Mouse (Mus musculus): ENCODE measurements at regions not wholly inside any gene's neighbourhood (a gene's known extent, or its start where the extent isn't known, plus 50 kb on each side); places are given as distances from the start of the nearest gene placed in this dataset.

DNA sequence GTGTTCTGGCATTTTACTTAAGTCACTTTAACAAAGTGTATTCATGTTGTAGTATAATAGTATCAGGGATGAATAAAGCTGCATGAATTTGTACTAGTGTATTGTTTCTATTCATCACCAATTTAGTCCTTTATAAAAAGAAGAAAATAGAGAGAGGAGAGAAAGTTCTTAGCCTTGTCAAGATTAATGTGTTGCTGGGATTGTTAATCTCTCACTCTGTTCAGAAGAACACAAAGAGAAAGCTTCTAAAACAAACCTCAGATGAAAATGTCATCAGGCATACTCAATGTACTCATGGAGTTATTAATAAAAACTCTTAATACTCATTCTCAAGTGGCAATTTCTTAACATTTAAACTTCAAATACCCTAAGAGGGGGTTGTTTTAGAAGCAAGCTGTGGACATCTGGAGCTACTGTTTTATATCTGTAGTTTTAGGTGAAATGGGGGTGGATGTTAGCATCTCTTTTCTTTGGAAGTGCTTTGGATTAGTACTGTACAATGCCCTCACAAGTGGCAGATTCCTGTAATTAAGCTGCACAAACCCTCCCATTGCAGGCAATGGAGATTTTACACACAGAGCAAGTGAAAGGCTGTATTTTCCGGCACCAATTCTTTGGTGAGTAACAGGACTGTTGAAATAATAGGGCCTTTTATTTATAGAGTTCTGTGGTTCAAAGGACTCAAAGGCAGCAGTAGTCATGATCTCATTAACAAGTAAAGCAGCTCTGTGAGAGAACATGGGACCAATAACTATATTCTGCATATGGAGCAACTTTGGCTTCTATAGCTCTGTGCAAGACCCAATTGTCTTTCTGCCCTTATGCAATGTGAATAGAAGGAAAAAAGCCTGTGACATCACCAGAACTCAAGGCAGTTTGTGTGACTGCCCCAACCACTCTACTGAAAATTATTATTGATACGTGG, 273.4 kb upstream of the Epha5 start:
- peak; percentile 92 for DNase-seq (ENCODE audit: low read depth)
- TF ChIP-seq POLR2A (IDR thresholded peaks at IDR 0.05; ENCODE audit: borderline replicate concordance, extremely low read depth, insufficient read depth, insufficient read length, poor library complexity, severe bottlenecking) (no peak), CTCF (IDR thresholded peaks at IDR 0.05; ENCODE audit: borderline replicate concordance, extremely low read depth, insufficient read depth, insufficient read length) (no peak)

DNA sequence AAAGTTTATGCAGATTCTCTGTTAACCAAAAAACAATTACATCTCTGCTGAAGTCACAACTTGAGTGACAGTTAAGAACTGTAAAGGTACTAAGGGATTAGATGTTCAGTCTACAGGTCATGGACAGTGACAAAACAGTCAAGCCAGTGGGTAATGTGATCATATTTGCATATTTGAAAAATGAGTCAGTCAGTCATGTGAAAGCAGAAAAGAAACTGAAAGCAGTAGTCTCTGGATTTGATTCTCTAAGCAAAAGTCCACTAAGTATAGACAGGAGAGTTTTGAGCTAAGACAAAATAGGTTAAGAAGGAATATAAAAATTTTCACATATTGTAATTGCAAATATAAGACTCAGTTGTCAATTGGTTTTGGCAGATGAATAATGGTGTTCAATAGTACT, 270.4 kb upstream of the Epha5 start:
- DNase-seq (ENCODE audit: low read depth), result no peak
- TF ChIP-seq POLR2A (IDR thresholded peaks at IDR 0.05; ENCODE audit: borderline replicate concordance, extremely low read depth, insufficient read depth, insufficient read length, poor library complexity, severe bottlenecking), result no peak
- TF ChIP-seq CTCF (IDR thresholded peaks at IDR 0.05; ENCODE audit: borderline replicate concordance, extremely low read depth, insufficient read depth, insufficient read length), result no peak

DNA sequence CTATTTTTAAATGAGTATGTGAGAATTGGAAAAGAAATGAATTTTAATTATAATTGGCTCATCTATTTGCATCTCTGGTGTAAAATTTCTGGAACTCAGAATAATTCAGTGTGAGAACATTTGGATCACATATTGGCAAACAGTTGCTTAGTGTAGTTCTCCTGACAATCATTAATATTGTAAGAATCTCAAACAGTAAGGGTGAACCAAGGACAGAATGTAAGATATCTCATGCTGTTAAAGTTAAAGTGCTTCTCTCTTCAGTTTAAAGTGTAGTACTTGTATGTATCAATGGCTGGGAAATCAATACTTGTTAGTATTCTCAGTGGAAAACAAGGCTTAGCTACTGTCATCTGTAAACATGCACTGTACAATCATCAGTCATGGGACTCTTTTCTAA, 238.0 kb upstream of the Epha5 start:
- no peak for TF ChIP-seq CTCF (IDR thresholded peaks at IDR 0.05; ENCODE audit: borderline replicate concordance, extremely low read depth, insufficient read depth, insufficient read length)
- TF ChIP-seq POLR2A (IDR thresholded peaks at IDR 0.05; ENCODE audit: borderline replicate concordance, extremely low read depth, insufficient read depth, insufficient read length, poor library complexity, severe bottlenecking), result no peak
- DNase-seq (ENCODE audit: low read depth), result peak; percentile 63

DNA sequence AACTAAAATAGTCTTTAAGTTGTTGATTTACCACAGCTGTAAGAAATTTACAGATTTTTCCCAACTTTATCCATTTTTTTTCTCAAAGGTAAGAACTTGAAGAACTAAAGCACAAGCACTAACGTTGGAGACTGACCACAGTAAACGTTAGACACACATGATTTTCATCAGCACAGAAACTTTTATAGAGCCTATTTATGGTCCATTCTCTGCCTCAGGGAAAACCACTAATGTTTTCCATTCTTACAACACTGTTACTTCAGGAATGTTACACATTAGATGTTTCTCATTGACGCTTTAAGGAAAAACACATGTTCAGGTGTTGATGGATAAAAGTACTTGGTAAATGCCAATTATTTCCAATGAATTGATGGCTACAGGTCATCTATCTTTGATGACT, 218.3 kb upstream of the Epha5 start:
- TF ChIP-seq CTCF (IDR thresholded peaks at IDR 0.05; ENCODE audit: borderline replicate concordance, extremely low read depth, insufficient read depth, insufficient read length), result no peak
- no peak for TF ChIP-seq POLR2A (IDR thresholded peaks at IDR 0.05; ENCODE audit: borderline replicate concordance, extremely low read depth, insufficient read depth, insufficient read length, poor library complexity, severe bottlenecking)
- no peak for DNase-seq (ENCODE audit: low read depth)

DNA sequence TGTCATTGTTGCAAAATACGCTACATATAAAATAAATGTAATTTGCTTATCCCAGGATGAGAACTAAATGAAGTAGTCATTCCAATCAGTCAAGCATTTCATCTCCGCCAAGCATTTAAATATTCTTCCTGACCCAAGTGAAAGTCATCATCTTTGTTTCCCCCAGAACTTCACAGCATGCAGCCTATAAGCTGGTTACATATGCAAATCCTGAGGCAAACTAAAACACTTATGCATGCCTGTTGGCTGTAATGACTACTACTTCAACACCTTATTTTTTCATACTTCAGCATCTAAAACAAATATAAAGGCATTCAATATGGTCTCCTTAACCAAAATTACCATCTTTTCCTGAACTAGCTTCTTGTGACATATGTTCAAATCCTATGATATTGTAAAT, 215.7 kb upstream of the Epha5 start:
- peak; percentile 43 for DNase-seq (ENCODE audit: low read depth)
- TF ChIP-seq POLR2A (IDR thresholded peaks at IDR 0.05; ENCODE audit: borderline replicate concordance, extremely low read depth, insufficient read depth, insufficient read length, poor library complexity, severe bottlenecking) (no peak), CTCF (IDR thresholded peaks at IDR 0.05; ENCODE audit: borderline replicate concordance, extremely low read depth, insufficient read depth, insufficient read length) (no peak)

DNA sequence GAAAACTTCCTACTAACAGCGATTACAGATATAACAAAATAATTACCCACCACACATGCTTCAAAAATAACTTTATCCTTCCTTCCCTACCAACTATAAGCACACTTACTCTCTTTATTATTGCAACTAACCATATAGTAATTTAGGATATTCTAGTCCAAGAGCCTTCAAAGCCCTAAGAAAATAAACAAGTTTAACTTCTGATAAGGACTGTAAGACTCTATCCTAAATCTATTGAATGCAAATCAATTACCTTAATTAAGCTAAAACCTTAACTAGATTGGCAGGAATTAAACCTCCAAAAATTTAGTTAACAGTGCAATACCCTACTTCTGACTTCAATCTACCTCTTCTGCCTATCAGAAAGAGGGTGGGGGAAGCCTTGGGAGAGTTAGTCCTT, 201.0 kb upstream of the Epha5 start:
- TF ChIP-seq CTCF (IDR thresholded peaks at IDR 0.05; ENCODE audit: borderline replicate concordance, extremely low read depth, insufficient read depth, insufficient read length), result no peak
- TF ChIP-seq POLR2A (IDR thresholded peaks at IDR 0.05; ENCODE audit: borderline replicate concordance, extremely low read depth, insufficient read depth, insufficient read length, poor library complexity, severe bottlenecking), result no peak

GRCm38 (mm10) chr5:84608683-84609082, 191.5 kb upstream of the Epha5 start:
- peak; percentile 63 for DNase-seq (ENCODE audit: low read depth)
- TF ChIP-seq CTCF (IDR thresholded peaks at IDR 0.05; ENCODE audit: borderline replicate concordance, extremely low read depth, insufficient read depth, insufficient read length) (no peak), POLR2A (IDR thresholded peaks at IDR 0.05; ENCODE audit: borderline replicate concordance, extremely low read depth, insufficient read depth, insufficient read length, poor library complexity, severe bottlenecking) (no peak)

More for the DNA sequence above, 201.0 kb upstream of the Epha5 start:
- DNase-seq (ENCODE audit: low read depth), result no peak

GRCm38 (mm10) chr5:84565311-84565946, 148.2 kb upstream of the Epha5 start:
- TF ChIP-seq POLR2A (IDR thresholded peaks at IDR 0.05; ENCODE audit: borderline replicate concordance, extremely low read depth, insufficient read depth, insufficient read length, poor library complexity, severe bottlenecking) (no peak), CTCF (IDR thresholded peaks at IDR 0.05; ENCODE audit: borderline replicate concordance, extremely low read depth, insufficient read depth, insufficient read length) (no peak)
- DNase-seq (ENCODE audit: low read depth), result peak; percentile 53

GRCm38 (mm10) chr5:84519836-84520235, 102.7 kb upstream of the Epha5 start:
- peak; percentile 45 for DNase-seq (ENCODE audit: low read depth)
- no peak for TF ChIP-seq POLR2A (IDR thresholded peaks at IDR 0.05; ENCODE audit: borderline replicate concordance, extremely low read depth, insufficient read depth, insufficient read length, poor library complexity, severe bottlenecking)
- TF ChIP-seq CTCF (IDR thresholded peaks at IDR 0.05; ENCODE audit: borderline replicate concordance, extremely low read depth, insufficient read depth, insufficient read length), result no peak

DNA sequence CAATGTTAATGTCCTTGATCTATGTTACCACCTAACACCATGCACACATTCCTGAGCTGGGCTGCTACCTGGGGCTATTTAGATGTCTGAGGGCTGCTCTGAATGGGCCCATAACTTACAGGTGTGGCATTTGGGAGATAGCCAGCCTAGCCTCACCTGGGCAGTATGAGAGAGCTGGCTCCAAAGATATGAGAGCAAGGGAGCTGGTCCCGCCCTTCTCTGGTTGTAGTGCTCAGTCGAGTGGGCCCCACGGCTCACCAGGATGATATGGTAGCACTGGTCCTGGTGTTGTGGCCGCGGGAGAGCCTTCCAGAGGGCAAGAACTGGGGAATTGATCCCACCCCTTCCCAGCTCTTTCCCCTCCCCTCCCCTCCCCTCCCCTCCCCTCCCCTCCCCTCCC, 93.0 kb upstream of the Epha5 start:
- DNase-seq (ENCODE audit: low read depth), result no peak
- no peak for TF ChIP-seq CTCF (IDR thresholded peaks at IDR 0.05; ENCODE audit: borderline replicate concordance, extremely low read depth, insufficient read depth, insufficient read length)
- TF ChIP-seq POLR2A (IDR thresholded peaks at IDR 0.05; ENCODE audit: borderline replicate concordance, extremely low read depth, insufficient read depth, insufficient read length, poor library complexity, severe bottlenecking), result no peak

DNA sequence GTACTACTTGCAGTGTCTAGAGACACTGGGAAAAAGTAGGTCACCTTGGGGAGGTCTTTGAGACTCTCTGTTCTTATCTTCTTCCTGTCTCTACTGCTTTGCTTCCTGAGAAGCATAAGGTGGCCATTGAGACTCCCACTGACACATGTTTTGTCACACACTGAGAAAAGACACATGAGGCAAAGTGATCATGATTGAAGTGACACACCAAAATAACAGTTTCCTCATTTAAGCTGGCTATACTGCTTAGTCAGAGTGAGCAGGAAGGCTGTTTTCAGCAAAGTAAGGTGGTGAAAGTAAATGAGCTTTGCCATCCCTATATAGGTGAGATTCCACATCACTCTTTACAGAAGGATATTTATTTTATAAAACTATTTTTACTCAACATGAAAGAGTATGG, 63.8 kb upstream of the Epha5 start:
- no peak for DNase-seq (ENCODE audit: low read depth)
- TF ChIP-seq POLR2A (IDR thresholded peaks at IDR 0.05; ENCODE audit: borderline replicate concordance, extremely low read depth, insufficient read depth, insufficient read length, poor library complexity, severe bottlenecking) (no peak), CTCF (IDR thresholded peaks at IDR 0.05; ENCODE audit: borderline replicate concordance, extremely low read depth, insufficient read depth, insufficient read length) (no peak)

All from brain, embryonic 14.5 days (tissue).